Mouse (Mus musculus) liver, postnatal 0 days (tissue): Measurements from ENCODE around the gene Cldn5. TPM values are rescaled to one million over a fixed set of nuclear protein-coding genes. Genes with fewer than 3 reads are reported as not detected.

Experiments used
- ATAC-seq: fragments of 200-750 bp; cut with Nextera tagmentation; 2 replicates; pipeline ENCODE4 v1.8.0; 2017; ENCODE audit warnings: mild to moderate bottlenecking, moderate library complexity
- DNase-seq: peaks from one replicate; pipeline ENCODE4 v3.0.0-alpha.2; 2016
- H3K27ac ChIP-seq: fragments of 300-500 bp; sonication (generic); 2 replicates; pipeline ENCODE4 v1.5.1; 2014; ENCODE audit warnings: antibody characterized with exemption, moderate library complexity, mild to moderate bottlenecking, low read depth
- H3K27me3 ChIP-seq: fragments of 300-500 bp; sonication (generic); 2 replicates; pipeline ENCODE4 v1.6.1; 2014; ENCODE audit warnings: low read length, control low read depth, mixed read lengths; ENCODE audit not compliant: insufficient read depth
- H3K36me3 ChIP-seq: fragments of 300-500 bp; sonication (generic); replicated peaks from 2 replicates; pipeline ENCODE4 v1.6.1; 2014; ENCODE audit warnings: mild to moderate bottlenecking, control low read depth, low read length, moderate library complexity, mixed read lengths; ENCODE audit not compliant: insufficient read depth
- H3K4me1 ChIP-seq: fragments of 300-500 bp; sonication (generic); 2 replicates; pipeline ENCODE4 v1.6.1; 2014; ENCODE audit warnings: antibody characterized with exemption, mild to moderate bottlenecking, control low read depth; ENCODE audit not compliant: insufficient read depth
- H3K4me2 ChIP-seq: fragments of 300-500 bp; sonication (generic); 2 replicates; pipeline ENCODE4 v1.6.1; 2014; ENCODE audit warnings: low read depth, mild to moderate bottlenecking, low read length, moderate library complexity, mixed read lengths
- H3K4me3 ChIP-seq: fragments of 300-500 bp; sonication (generic); 2 replicates; pipeline ENCODE4 v1.5.1; 2014; ENCODE audit warnings: low read depth, low read length
- H3K9ac ChIP-seq: fragments of 300-500 bp; sonication (generic); replicated peaks from 2 replicates; pipeline ENCODE4 v1.6.1; 2014; ENCODE audit warnings: mild to moderate bottlenecking, moderate library complexity
- H3K9me3 ChIP-seq: fragments of 300-500 bp; sonication (generic); 2 replicates; pipeline ENCODE4 v1.6.1; 2016; ENCODE audit warnings: mild to moderate bottlenecking, control low read depth, low read length, mixed read lengths
- CTCF ChIP-seq: sonication (generic); IDR thresholded peaks from 2 replicates; pipeline ENCODE4 v1.5.1; 2016; ENCODE audit warnings: antibody characterized with exemption, low read depth
- EP300 ChIP-seq: IDR thresholded peaks from 2 replicates; pipeline ENCODE4 v1.6.1; 2016; ENCODE audit warnings: antibody characterized with exemption, low read depth, mild to moderate bottlenecking
- WGBS: fragments of 180-500 bp; shearing (Covaris S2); extraction: QIAGEN DNeasy Blood & Tissue Kit; methylation state at CpG from one replicate; pipeline ENCODE4 v1.1.7; 2014; ENCODE audit not compliant: insufficient replicate concordance; 5-methylcytosine and 5-hydroxymethylcytosine counted together
- polyA plus RNA-seq: library from polyadenylated mRNA; unstranded; fragments of >200 nt; fragmentation: Nextera tagmentation; extraction: Ambion mirVana; gene quantifications from 2 replicates; pipeline ENCODE4 v1.2.1, GENCODE M21; 2015

Cldn5 gene
- 11.5 and 13.9 TPM in 2 replicates for polyA plus RNA-seq

DNA sequence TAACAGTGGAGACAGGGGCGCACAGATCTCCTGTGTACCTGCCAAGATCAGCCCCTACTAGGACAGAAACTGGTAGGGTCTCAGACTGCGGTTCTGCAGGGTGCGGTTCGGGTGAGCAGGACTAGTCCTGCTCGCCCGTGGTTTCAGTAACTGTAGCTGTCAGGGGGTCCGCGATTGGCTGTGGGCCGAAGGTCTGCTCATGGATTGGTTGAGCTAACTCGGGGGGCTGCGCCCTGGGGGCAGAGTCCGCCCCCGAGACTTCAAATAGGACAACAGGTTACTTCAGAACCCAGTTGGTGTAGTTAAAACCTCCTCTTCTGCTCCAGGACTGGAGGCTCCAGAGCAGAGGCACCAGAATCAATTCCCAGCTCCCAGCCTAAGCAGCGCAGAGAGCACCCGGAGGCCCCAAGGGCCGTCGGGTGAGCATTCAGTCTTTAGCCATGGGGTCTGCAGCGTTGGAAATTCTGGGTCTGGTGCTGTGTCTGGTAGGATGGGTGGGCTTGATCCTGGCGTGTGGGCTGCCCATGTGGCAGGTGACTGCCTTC is at the start of gene Cldn5:
Gene Cldn5 (plus strand): TSS at position 292 of the 545 bp plus-strand sequence.
- no peak for DNase-seq
- 0 out of 2 replicates have a peak, but pooled peaks cover under 1% of the 10 kb centered on the region for H3K36me3 ChIP-seq
- peak; percentile 62 for ATAC-seq
- no peaks in the 10 kb centered on the region for H3K9me3 ChIP-seq
- TF ChIP-seq CTCF (no peak), EP300 (no peak)
- H3K9ac ChIP-seq = peak within 1 kb of the TSS; percentile 44
- H3K27me3 ChIP-seq = peaks cover 35% of the 10 kb centered on the region
- peaks cover 6% of the 10 kb centered on the region; the same call in 1 of the 2 replicates for H3K4me1 ChIP-seq
- H3K27ac ChIP-seq = peak within 1 kb of the TSS; percentile 49
- H3K4me3 ChIP-seq = peak within 1 kb of the TSS; percentile 43
- peak within 1 kb of the TSS; percentile 57 for H3K4me2 ChIP-seq
- 7% methylated on average over 19 of the region's 19 CpGs for WGBS

- Histone ChIP-seq H3K4me2 (no peak overlapping the region), H3K27ac (no peak overlapping the region), H3K36me3 (no peaks in the 10 kb centered on the region), H3K27me3 (no peaks in the 10 kb centered on the region), H3K9me3 (no peaks in the 10 kb centered on the region), H3K4me1 (no peaks in the 10 kb centered on the region), H3K4me3 (no peak overlapping the region), H3K9ac (no peak overlapping the region)
- TF ChIP-seq EP300 = no peak
- WGBS = 56% methylated on average over 10 of the region's 10 CpGs
- ATAC-seq (no peak), DNase-seq (no peak)
Measured at GRCm38 (mm10) chr16:18727536-18728499, 48.8 kb upstream of the Cldn5 start.

GRCm38 (mm10) chr16:18729185-18729584 is 47.5 kb upstream of the Cldn5 start:
- ATAC-seq = no peak
- no peaks in the 10 kb centered on the region for H3K4me1 ChIP-seq
- no peak overlapping the region for H3K27ac ChIP-seq
- TF ChIP-seq CTCF (no peak), EP300 (no peak)
- no peak overlapping the region for H3K4me3 ChIP-seq
- H3K4me2 ChIP-seq = no peak overlapping the region
- WGBS = 58% methylated on average over 5 of the region's 5 CpGs
- H3K9me3 ChIP-seq = no peaks in the 10 kb centered on the region
- no peaks in the 10 kb centered on the region for H3K27me3 ChIP-seq
- H3K9ac ChIP-seq = no peak overlapping the region
- no peak for DNase-seq
- H3K36me3 ChIP-seq = no peaks in the 10 kb centered on the region

DNA sequence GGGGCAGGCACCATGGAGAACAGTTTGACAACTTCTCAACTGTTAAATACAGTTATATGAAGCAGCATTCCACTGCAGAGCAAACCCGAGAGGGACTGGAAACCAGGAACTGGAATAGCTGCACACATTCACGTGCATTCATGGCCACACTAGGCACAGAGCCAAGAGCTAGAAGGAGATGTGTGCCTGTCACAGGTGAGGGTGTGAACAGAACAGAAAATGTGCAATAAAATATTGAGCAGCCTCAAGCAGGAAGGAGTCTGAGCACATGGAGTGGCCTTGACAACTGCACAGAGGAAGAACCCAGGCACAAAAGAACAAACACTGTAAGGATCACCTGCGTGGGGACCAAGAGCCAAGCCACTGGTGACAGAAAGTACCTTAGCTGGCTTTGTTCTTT is 46.0 kb upstream of the Cldn5 start:
- H3K9ac ChIP-seq = no peak overlapping the region
- no peak for ATAC-seq
- H3K27ac ChIP-seq = no peak overlapping the region
- 60% methylated on average over 3 of the region's 3 CpGs for WGBS
- DNase-seq = no peak
- H3K9me3 ChIP-seq = no peaks in the 10 kb centered on the region
- H3K4me2 ChIP-seq = no peak overlapping the region
- H3K4me3 ChIP-seq = no peak overlapping the region
- no peaks in the 10 kb centered on the region for H3K4me1 ChIP-seq
- TF ChIP-seq CTCF (no peak), EP300 (no peak)
- H3K36me3 ChIP-seq = no peaks in the 10 kb centered on the region
- no peaks in the 10 kb centered on the region for H3K27me3 ChIP-seq

DNA sequence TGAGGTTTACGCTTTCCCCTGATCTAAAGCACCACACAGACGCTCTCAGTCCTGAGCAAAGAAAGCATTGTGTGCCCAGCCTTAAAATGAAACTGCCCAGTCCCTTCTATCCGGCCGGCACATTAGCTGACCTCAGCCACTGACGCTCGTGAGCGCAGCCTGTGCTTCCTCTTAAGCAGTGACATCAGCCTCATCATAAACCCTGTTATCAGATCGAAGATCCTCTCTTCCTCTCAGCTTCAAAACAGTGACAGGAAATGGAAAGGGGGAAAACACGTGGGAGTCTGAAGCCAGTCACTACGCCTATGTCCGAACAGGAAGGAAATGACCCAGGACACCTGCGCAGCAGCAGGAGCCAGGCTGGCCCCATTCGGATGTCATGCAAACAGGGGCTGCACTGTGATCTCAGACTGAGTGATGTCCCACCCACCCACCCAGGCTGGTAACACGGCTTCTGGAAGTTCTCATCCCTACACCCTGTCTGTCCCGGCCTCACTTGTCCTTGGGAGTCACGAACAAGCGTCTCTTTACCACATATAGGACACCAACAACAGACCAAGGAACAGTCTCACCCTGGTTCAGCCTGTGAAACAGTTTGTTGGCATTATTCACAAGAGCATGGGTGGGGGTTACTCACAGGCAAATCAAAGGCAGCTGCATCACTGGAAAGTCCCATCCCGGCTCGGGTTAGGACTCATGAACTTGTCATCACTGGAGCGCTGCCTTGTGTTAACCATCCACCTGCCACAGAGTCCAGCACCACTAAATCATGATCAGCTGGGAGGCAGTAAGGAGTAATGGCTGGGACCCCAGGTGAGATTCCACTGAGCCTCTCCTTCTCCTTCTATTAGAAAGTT is 43.3 kb upstream of the Cldn5 start:
- Histone ChIP-seq H3K9me3 (no peaks in the 10 kb centered on the region), H3K27ac (no peak overlapping the region), H3K4me1 (no peaks in the 10 kb centered on the region), H3K27me3 (no peaks in the 10 kb centered on the region), H3K9ac (no peak overlapping the region), H3K4me3 (no peak overlapping the region), H3K4me2 (no peak overlapping the region; the same call in 1 of the 2 replicates), H3K36me3 (no peaks in the 10 kb centered on the region)
- TF ChIP-seq CTCF = no peak
- TF ChIP-seq EP300 = no peak
- ATAC-seq = peak; percentile 83
- WGBS = 28% methylated on average over 20 of the region's 20 CpGs
- peak; percentile 21 for DNase-seq

DNA sequence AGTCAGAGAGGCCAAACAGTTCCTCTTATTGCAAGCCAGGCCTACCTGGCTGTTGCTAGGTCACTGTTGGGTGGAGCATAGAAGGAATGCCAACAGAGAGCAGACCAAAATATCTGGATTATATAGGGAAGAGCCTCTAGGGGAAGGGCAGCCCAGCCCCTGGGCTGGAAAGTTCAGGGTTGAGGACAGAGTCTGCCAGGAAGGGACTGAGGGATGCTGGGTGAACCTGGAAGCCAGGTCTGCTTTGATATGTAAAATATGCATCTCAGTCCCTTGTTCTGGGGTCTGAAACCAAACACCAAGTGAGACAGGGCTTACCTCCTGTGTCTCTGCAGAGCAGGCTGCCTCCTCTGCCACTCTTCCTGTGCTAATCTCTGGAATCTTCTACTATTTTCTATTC is 38.3 kb upstream of the Cldn5 start:
- Histone ChIP-seq H3K36me3 (no peaks in the 10 kb centered on the region), H3K27me3 (no peaks in the 10 kb centered on the region), H3K27ac (no peak overlapping the region), H3K9me3 (no peaks in the 10 kb centered on the region), H3K4me1 (no peaks in the 10 kb centered on the region), H3K4me2 (no peak overlapping the region), H3K9ac (no peak overlapping the region), H3K4me3 (no peak overlapping the region)
- TF ChIP-seq EP300 = no peak
- no peak for TF ChIP-seq CTCF
- ATAC-seq = no peak
- DNase-seq = no peak
